Mouse (Mus musculus) limb, embryonic 13.5 days (tissue): ENCODE results near the gene Nudt22. TPM values are rescaled to one million over a fixed set of nuclear protein-coding genes. Genes with fewer than 3 reads are reported as not detected.
"Not testable (repeated sequence)": the region's sequence is repeated elsewhere in the genome, so short reads cannot be mapped to it uniquely, and the experiment has no call there.

Experiments
- ATAC-seq: fragments of 200-750 bp; cut with Nextera tagmentation; 2 replicates; pipeline ENCODE4 v1.8.0; 2017; ENCODE audit warnings: low read depth, moderate number of reproducible peaks, moderate TSS enrichment; ENCODE audit not compliant: low FRiP score
- H3K27ac ChIP-seq: fragments of 300-500 bp; sonication (generic); 2 replicates; pipeline ENCODE4 v1.5.1; 2015; ENCODE audit warnings: inconsistent platforms, mild to moderate bottlenecking, moderate library complexity
- H3K27me3 ChIP-seq: fragments of 300-500 bp; sonication (generic); 2 replicates; pipeline ENCODE4 v1.6.1; 2015; ENCODE audit warnings: mild to moderate bottlenecking, inconsistent platforms
- H3K36me3 ChIP-seq: fragments of 300-500 bp; sonication (generic); 2 replicates; pipeline ENCODE4 v1.6.1; 2015; ENCODE audit warnings: inconsistent platforms, mild to moderate bottlenecking, moderate library complexity
- H3K4me1 ChIP-seq: fragments of 300-500 bp; sonication (generic); 2 replicates; pipeline ENCODE4 v1.6.1; 2015; ENCODE audit warnings: inconsistent platforms
- H3K4me2 ChIP-seq: fragments of 300-500 bp; sonication (generic); replicated peaks from 2 replicates; pipeline ENCODE4 v1.6.1; 2015; ENCODE audit warnings: inconsistent platforms, mild to moderate bottlenecking, moderate library complexity
- H3K4me3 ChIP-seq: fragments of 300-500 bp; sonication (generic); 2 replicates; pipeline ENCODE4 v1.5.1; 2015; ENCODE audit warnings: moderate library complexity, mild to moderate bottlenecking, inconsistent platforms
- H3K9ac ChIP-seq: fragments of 300-500 bp; sonication (generic); 2 replicates; pipeline ENCODE4 v1.6.1; 2015; ENCODE audit warnings: mild to moderate bottlenecking, inconsistent platforms
- H3K9me3 ChIP-seq: fragments of 300-500 bp; sonication (generic); 2 replicates; pipeline ENCODE4 v1.6.1; 2016; ENCODE audit warnings: inconsistent platforms
- WGBS: fragments of 180-500 bp; shearing (Covaris S2); methylation state at CpG from one replicate; pipeline ENCODE4 v1.1.7; 2015; 5-methylcytosine and 5-hydroxymethylcytosine counted together
- polyA plus RNA-seq: library from polyadenylated mRNA; unstranded; fragments of >200 nt; fragmentation: Nextera tagmentation; extraction: Ambion mirVana; gene quantifications from 2 replicates; pipeline ENCODE4 v1.2.1, GENCODE M21; 2015

Gene Nudt22
- polyA plus RNA-seq, 1 experiment from 2014 or later, result 24.0 TPM

DNA sequence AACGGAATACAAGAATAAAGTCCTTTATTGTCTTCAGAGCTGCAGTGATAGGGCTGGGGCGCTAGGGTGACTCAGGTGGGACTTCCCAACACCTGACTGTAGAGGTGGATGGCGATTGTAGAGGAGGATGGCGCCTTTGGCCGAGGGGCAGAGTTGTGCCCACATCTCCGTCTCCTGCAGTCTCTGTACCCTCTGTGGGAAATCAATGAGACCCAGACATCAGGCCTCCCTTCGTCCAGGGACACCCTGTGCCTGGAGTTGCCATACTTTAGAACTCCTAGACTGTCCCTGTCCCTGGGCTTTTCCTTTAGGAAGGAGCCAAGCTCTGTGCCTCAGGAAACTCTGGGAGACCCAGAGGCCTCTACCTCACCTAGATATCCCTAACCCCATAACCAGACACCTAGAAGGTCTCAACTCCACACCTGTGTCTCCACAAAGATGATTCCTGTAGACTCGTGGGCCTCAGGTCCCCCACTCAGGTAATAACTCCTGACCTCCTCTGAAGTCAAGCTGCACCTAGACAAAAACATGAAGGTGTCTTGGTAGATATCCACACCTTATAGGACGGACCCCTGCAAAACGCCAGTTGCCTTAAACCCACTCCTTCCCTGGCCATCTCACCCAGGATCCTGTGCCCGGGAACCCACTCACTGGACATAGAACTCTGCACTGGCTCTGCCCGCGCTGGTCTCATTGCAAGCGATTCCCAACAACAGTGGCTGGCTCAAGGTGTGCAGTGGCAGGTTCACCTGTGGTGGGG is 2.7 kb downstream of the Nudt22 start:
- Histone ChIP-seq H3K9me3 (no peaks in the 10 kb centered on the region), H3K4me3 (peak overlapping the region; percentile 60), H3K36me3 (peaks cover 8% of the 10 kb centered on the region; the same call in 1 of the 2 replicates), H3K9ac (peak overlapping the region; percentile 65), H3K4me2 (peak overlapping the region; percentile 92), H3K27ac (peak overlapping the region; percentile 73), H3K27me3 (no peaks in the 10 kb centered on the region), H3K4me1 (peaks cover 44% of the 10 kb centered on the region)
- 65% methylated on average over 14 of the region's 14 CpGs for WGBS
- ATAC-seq, result no peak

DNA sequence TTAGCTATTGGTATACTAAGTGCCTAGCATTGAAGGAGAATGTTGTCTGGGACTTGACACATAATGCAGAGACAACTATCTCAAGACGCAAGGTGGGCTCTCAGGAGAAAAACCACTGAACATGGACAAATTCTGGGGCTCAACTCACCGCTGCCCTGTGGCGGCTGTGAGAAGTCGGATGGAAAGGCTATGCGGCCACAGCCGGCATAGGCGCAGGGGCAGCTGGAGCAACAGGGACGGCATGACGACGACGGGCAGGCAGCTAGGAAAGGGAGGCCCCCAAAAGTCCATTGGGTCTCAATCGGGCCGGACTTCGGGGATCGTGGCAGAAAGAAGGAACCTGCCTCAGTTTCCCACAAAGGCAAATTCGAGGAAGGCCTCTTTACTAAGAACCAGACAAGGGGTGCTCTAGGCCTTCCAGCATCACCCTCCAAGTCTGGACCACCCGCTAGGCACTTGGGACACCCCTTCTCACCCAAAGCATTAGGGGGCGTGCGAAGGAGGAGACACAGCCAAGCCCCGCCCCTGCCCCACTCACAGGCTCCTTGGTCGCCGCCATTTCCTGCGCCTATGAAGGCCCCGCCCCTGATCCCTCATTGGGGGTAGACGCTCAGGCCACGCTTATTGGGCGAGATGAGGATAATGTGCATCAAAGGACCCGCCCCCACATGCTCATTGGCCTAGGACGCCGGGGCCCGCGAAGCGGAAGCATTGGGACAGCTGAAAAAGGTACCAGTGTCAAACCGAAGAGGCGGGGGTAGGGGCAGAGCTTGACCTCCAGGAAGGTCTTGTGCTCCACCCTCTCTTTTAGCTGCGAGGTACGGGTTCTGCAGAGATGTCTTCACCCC is 3.7 kb downstream of the Nudt22 start, which contains the start of gene Dnajc4:
Dnajc4 (minus strand) TSS at position 562 of the 848 bp plus-strand sequence.
- H3K27me3 ChIP-seq, result no peaks in the 10 kb centered on the region
- peak; percentile 95 for ATAC-seq
- H3K4me3 ChIP-seq, result peak within 1 kb of the TSS; percentile 60
- no peaks in the 10 kb centered on the region for H3K9me3 ChIP-seq
- H3K4me2 ChIP-seq, result peak within 1 kb of the TSS; percentile 92
- 0 out of 2 replicates have a peak, but pooled peaks cover 4% of the 10 kb centered on the region for H3K36me3 ChIP-seq
- peak within 1 kb of the TSS; percentile 76 for H3K9ac ChIP-seq
- H3K4me1 ChIP-seq, result peaks cover 48% of the 10 kb centered on the region
- 1% methylated on average over 37 of the region's 37 CpGs for WGBS
- peak within 1 kb of the TSS; percentile 73 for H3K27ac ChIP-seq

DNA sequence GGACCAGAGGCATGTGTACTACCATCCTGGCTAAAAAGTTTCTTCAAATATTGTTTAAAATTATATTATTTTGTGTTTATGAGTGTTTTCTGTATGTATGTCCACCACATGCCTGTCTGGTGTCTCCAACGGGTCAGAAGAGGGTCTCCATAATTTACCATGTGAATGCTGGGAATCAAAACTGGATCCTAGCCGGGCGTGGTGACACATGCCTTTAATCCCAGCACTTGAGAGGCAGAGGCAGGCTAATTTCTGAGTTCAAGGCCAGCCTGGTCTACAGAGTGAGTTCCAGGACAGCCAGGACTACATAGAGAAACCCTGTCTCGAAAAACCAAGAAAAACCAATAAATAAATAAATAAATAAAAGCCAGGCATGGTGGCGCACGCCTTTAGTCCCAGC is 4.8 kb downstream of the Nudt22 start:
- ATAC-seq, H3K27ac ChIP-seq, H3K9me3 ChIP-seq, H3K27me3 ChIP-seq, H3K4me2 ChIP-seq, H3K36me3 ChIP-seq, H3K9ac ChIP-seq, H3K4me3 ChIP-seq: not testable (repeated sequence)
- 94% methylated on average over 6 of the region's 6 CpGs for WGBS
- H3K4me1 ChIP-seq, result peaks cover 44% of the 10 kb centered on the region

DNA sequence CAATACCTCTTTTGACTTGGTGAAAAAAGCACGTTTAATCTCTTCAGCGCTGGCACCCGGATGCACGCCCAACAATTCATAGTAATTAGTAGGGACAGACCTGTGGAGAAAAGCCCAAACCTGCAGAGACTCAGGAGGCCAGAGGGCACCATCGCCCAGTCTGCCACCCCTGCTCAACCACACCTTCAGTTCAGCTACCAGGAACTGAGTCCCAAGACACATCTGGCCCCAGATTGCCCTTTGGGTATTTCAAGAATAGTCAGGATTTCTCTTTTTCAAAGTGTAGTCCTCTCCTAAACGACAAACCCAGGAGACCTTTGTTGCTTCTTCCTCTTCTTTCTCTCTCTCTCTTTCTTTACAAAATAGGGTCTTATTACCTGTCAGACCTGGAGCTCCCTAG is 5.2 kb downstream of the Nudt22 start:
- Histone ChIP-seq H3K9ac (no peak overlapping the region), H3K4me3 (no peak overlapping the region), H3K27me3 (no peaks in the 10 kb centered on the region), H3K36me3 (0 out of 2 replicates have a peak, but pooled peaks cover 4% of the 10 kb centered on the region), H3K9me3 (no peaks in the 10 kb centered on the region), H3K27ac (no peak overlapping the region), H3K4me1 (peaks cover 48% of the 10 kb centered on the region), H3K4me2 (no peak overlapping the region)
- WGBS, result 85% methylated on average over 6 of the region's 6 CpGs
- ATAC-seq, result no peak

DNA sequence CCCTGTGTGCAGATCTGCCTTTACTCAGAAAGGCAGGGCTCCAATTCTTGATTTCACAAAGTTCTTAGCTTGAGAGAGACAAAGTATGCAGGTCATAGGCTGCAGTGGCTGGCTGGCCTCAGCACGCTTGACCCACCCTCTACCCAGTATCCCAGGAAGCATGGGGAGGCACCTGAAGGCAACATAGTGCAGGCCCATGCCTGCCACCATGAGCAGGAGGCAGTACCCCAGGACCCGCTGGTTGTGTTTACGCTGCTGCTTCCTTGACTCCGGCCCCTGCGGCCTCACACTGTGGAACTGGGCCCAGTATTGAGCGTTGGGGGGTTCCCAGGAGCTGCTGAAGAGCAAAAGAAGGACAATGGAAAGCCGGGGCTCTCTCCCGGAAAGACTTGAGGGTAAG is 6.7 kb downstream of the Nudt22 start:
- Histone ChIP-seq H3K4me1 (peaks cover 35% of the 10 kb centered on the region), H3K9me3 (no peaks in the 10 kb centered on the region), H3K9ac (no peak overlapping the region), H3K36me3 (peaks cover 16% of the 10 kb centered on the region), H3K4me2 (no peak overlapping the region), H3K4me3 (no peak overlapping the region), H3K27me3 (no peaks in the 10 kb centered on the region), H3K27ac (no peak overlapping the region)
- no peak for ATAC-seq
- 90% methylated on average over 8 of the region's 8 CpGs for WGBS

DNA sequence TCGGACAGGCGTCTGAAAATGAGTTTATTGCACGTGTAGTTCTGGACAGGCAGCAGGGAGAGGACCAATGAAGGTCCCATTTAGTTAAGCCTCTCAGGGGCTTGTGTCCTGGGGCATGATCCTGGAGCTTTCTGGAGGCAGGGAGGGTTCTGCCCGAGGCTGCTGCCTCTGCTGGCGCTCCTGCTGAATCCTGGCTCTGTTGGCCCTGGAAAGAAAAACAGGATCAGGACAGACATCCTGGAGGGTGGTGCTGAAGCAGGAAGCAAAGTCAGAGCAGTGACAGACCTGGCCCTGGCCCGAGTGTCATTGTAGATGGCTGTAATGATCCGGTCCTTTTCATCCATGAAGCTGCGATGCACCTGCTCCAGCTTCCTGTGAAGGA is 8.0 kb downstream of the Nudt22 start:
- WGBS, result 3% methylated on average over 8 of the region's 8 CpGs
- peak overlapping the region; percentile 83; the same call in 1 of the 2 replicates for H3K27ac ChIP-seq
- peak overlapping the region; percentile 87 for H3K4me3 ChIP-seq
- H3K9ac ChIP-seq, result peak overlapping the region; percentile 94
- peak overlapping the region; percentile 90 for H3K4me2 ChIP-seq
- ATAC-seq, result no peak
- H3K9me3 ChIP-seq, result no peaks in the 10 kb centered on the region
- peaks cover 28% of the 10 kb centered on the region for H3K4me1 ChIP-seq
- peaks cover 28% of the 10 kb centered on the region for H3K36me3 ChIP-seq
- H3K27me3 ChIP-seq, result no peaks in the 10 kb centered on the region

DNA sequence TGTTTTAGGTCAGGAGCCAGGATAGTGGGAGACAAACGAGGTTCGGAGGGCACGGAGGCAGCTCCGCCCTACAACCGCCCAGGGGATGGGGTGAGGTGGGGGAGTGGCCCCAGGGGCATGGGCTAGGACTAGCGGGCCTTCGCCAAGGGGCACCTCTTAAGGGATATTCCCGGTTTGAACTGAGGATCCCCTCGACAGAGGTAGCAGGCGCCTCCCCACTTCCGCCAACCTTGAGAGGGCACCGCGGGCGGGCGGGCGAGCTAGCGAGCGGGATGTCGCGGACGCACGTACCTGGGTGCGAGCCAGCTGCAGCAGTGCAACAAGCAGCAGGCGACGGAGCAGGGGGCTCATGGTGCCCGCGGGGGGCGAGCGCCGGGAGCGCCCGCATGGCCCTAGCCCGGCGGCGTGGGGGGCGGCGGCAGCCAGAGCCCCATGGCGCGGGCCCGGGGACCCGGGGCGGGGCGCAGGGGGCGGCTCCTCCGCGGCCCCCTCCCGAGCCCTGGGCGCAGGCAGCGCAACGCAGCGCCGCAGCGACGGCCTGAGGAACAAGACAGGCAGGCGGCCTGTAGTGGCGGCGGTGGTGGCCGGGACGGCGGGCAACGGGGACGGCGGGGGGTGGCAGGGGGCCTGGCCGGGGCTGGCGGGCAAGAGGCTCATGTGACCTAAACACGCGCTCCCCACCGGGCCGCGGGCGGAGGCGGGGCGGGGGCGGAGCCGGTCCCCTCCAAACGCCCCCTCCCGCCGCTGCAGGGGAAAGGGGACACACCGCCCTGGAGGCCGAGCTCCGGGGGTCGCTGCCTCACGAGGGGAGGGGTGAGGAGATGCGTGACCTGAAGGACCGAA is 8.6 kb downstream of the Nudt22 start, which contains the start of gene Vegfb:
Vegfb (minus strand) TSS at position 591 of the 843 bp plus-strand sequence.
- H3K9me3 ChIP-seq, result no peaks in the 10 kb centered on the region
- peak within 1 kb of the TSS; percentile 94 for H3K9ac ChIP-seq
- H3K4me1 ChIP-seq, result peaks cover 26% of the 10 kb centered on the region
- peak within 1 kb of the TSS; percentile 83 for H3K27ac ChIP-seq
- peaks cover 34% of the 10 kb centered on the region for H3K36me3 ChIP-seq
- 2% methylated on average over 70 of the region's 85 CpGs for WGBS
- H3K4me2 ChIP-seq, result peak within 1 kb of the TSS; percentile 90
- H3K27me3 ChIP-seq, result no peaks in the 10 kb centered on the region
- peak within 1 kb of the TSS; percentile 87 for H3K4me3 ChIP-seq
- peak; percentile 66 for ATAC-seq

DNA sequence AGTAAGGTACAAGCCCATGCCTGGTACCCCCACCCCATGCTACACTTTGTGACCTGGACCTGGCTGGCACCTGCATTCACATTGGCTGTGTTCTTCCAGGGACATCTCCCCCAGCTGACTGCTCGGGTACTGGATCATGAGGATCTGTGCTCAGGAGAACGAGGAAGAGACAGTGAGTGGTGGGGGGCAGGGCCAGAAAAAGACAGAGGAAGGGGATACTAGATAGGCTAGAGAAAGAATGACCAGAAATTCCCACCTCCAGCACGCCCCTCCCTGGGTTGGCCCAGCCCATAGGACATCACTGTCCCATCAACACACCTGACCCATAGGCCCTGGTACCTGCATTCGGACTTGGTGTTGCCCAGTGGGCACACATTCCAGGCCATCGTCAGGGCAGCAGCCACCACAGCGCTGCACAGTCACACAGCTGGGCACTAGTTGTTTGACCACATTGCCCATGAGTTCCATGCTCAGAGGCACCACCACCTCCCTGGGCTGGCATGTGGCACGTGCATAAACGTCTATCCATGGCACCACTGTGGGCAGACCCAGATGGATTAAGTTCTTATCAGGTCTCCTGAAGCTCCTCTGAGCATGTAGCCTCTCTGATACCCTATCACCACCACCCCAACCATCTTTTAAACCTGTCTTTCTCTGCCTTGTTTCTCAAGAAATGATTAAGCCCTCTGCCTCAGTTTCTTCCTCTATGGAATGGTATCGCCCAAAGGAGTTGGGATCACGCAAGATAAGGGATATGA is 9.8 kb downstream of the Nudt22 start:
- H3K9me3 ChIP-seq, result no peaks in the 10 kb centered on the region
- no peak for ATAC-seq
- whole genome bisulfite sequencing, result 82% methylated on average over 10 of the region's 10 CpGs
- peak overlapping the region; percentile 90 for H3K4me2 ChIP-seq
- 0 out of 2 replicates have a peak overlapping the region, but pooled peaks have one; percentile 83 for H3K27ac ChIP-seq
- no peaks in the 10 kb centered on the region for H3K27me3 ChIP-seq
- peaks cover 23% of the 10 kb centered on the region for H3K4me1 ChIP-seq
- peaks cover 42% of the 10 kb centered on the region for H3K36me3 ChIP-seq
- peak overlapping the region; percentile 87 for H3K4me3 ChIP-seq
- H3K9ac ChIP-seq, result peak overlapping the region; percentile 94

DNA sequence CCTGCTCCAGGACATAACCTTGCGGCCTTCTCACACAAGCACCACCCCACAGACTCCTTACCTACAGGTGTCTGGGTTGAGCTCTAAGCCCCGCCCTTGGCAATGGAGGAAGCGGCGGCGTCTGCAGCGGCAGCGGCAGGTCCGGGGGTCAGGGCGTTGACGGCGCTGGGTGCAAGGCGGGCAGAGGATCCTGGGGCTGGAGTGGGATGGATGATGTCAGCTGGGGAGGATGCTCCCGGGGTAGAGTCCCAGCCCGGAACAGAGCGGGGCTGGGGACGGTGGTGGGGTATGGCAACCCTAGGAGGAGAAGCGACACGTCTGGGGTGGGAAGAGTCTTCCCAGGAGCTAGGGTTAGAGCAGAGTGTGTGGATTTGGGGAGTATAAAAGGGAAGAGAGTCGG is 10.6 kb downstream of the Nudt22 start:
- H3K9me3 ChIP-seq, result no peaks in the 10 kb centered on the region
- H3K27me3 ChIP-seq, result no peaks in the 10 kb centered on the region
- 0 out of 2 replicates have a peak overlapping the region, but pooled peaks have one; percentile 94 for H3K9ac ChIP-seq
- H3K36me3 ChIP-seq, result peaks cover 42% of the 10 kb centered on the region
- peaks cover 27% of the 10 kb centered on the region for H3K4me1 ChIP-seq
- no peak overlapping the region for H3K4me3 ChIP-seq
- ATAC-seq, result no peak
- no peak overlapping the region for H3K27ac ChIP-seq
- WGBS, result 80% methylated on average over 19 of the region's 19 CpGs
- no peak overlapping the region for H3K4me2 ChIP-seq

DNA sequence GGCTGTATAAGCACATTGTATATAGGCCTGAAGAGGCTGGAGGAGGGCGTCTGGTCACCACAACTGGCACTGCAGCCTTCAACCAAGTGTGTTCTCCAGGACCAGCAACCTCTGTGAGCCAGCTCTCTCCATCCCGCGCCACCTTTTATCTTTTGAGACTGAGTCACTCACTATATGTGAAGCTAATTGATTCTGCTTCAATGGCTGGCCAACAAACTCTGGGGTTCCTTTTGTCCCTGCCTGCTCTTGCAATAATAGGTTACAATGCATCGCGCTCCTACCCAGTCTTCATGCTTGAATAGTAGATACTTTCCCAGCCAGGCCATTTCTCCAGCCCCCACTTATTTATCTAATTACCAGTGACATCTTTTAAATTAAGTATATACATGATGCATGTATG is 12.3 kb downstream of the Nudt22 start:
- H3K4me3 ChIP-seq, result no peak overlapping the region
- H3K36me3 ChIP-seq, result peaks cover 41% of the 10 kb centered on the region
- WGBS, result 95% methylated on average over 5 of the region's 5 CpGs
- peaks cover 36% of the 10 kb centered on the region for H3K4me1 ChIP-seq
- no peak overlapping the region for H3K27ac ChIP-seq
- H3K9ac ChIP-seq, result no peak overlapping the region
- no peaks in the 10 kb centered on the region for H3K27me3 ChIP-seq
- no peak overlapping the region for H3K4me2 ChIP-seq
- no peak for ATAC-seq
- H3K9me3 ChIP-seq, result no peaks in the 10 kb centered on the region

DNA sequence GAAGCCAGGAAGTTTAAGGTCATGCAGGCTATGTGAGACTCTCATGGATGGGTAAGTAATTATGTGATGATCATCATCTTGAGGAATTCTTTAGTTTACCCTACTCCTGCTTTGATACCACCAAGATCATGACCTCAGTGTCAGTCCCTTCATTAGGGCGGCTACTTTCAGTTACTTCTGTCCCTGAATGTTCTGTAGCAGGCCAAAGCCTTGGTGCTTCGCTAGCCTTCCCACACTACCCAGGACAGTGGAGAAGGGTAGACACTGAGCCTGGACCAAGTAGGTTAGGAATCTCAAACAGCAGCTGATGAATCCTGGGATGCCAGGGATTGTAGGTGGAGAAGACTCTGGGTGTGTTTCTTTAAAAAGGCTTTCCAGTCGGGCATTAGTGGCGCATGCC is 14.5 kb downstream of the Nudt22 start:
- H3K4me3 ChIP-seq, result peak overlapping the region; percentile 70
- no peaks in the 10 kb centered on the region for H3K27me3 ChIP-seq
- WGBS, result 90% methylated on average over 4 of the region's 4 CpGs
- H3K27ac ChIP-seq, result no peak overlapping the region
- peaks cover 56% of the 10 kb centered on the region for H3K36me3 ChIP-seq
- no peaks in the 10 kb centered on the region for H3K9me3 ChIP-seq
- ATAC-seq, result no peak
- H3K9ac ChIP-seq, result 0 out of 2 replicates have a peak overlapping the region, but pooled peaks have one; percentile 35
- peaks cover 46% of the 10 kb centered on the region for H3K4me1 ChIP-seq
- H3K4me2 ChIP-seq, result peak overlapping the region; percentile 93
